Mouse (Mus musculus) heart, embryonic 13.5 days (tissue): ENCODE measurements around the gene Thy1. TPM values are rescaled to one million over a fixed set of nuclear protein-coding genes. Genes with fewer than 3 reads are reported as not detected.

Experiments
- ATAC-seq: fragments of 200-750 bp; cut with Nextera tagmentation; 2 replicates; pipeline ENCODE4 v1.8.0; 2017; ENCODE audit warnings: moderate TSS enrichment; ENCODE audit not compliant: insufficient number of reproducible peaks, low FRiP score, low TSS enrichment; ENCODE audit errors: extremely low read depth
- H3K27ac ChIP-seq: fragments of 300-500 bp; sonication (generic); replicated peaks from 2 replicates; pipeline ENCODE4 v1.5.1; 2015; ENCODE audit warnings: moderate library complexity, mild to moderate bottlenecking, inconsistent platforms
- H3K27me3 ChIP-seq: fragments of 300-500 bp; sonication (generic); replicated peaks from 2 replicates; pipeline ENCODE4 v1.6.1; 2015; ENCODE audit warnings: mild to moderate bottlenecking, inconsistent platforms
- H3K36me3 ChIP-seq: fragments of 300-500 bp; sonication (generic); 2 replicates; pipeline ENCODE4 v1.6.1; 2015; ENCODE audit warnings: mild to moderate bottlenecking, inconsistent platforms
- H3K4me1 ChIP-seq: fragments of 300-500 bp; sonication (generic); 2 replicates; pipeline ENCODE4 v1.6.1; 2015; ENCODE audit warnings: inconsistent platforms
- H3K4me2 ChIP-seq: fragments of 300-500 bp; sonication (generic); 2 replicates; pipeline ENCODE4 v1.6.1; 2015; ENCODE audit warnings: inconsistent platforms, mild to moderate bottlenecking, moderate library complexity
- H3K4me3 ChIP-seq: fragments of 300-500 bp; sonication (generic); 2 replicates; pipeline ENCODE4 v1.5.1; 2015; ENCODE audit warnings: moderate library complexity, mild to moderate bottlenecking, inconsistent platforms
- H3K9ac ChIP-seq: fragments of 300-500 bp; sonication (generic); 2 replicates; pipeline ENCODE4 v1.6.1; 2015; ENCODE audit warnings: inconsistent platforms, mild to moderate bottlenecking, moderate library complexity
- H3K9me3 ChIP-seq: fragments of 300-500 bp; sonication (generic); 2 replicates; pipeline ENCODE4 v1.6.1; 2016; ENCODE audit warnings: inconsistent platforms
- WGBS: fragments of 180-500 bp; shearing (Covaris S2); methylation state at CpG from one replicate; pipeline ENCODE4 v1.1.7; 2015; ENCODE audit warnings: mixed read lengths; 5-methylcytosine and 5-hydroxymethylcytosine counted together
- polyA plus RNA-seq: library from polyadenylated mRNA; unstranded; fragments of >200 nt; fragmentation: Nextera tagmentation; extraction: Ambion mirVana; gene quantifications from 2 replicates; pipeline ENCODE4 v1.2.1, GENCODE M21; 2015

Thy1 gene
- polyA plus RNA-seq, 1 experiment from 2014 or later = 0.98 TPM

DNA sequence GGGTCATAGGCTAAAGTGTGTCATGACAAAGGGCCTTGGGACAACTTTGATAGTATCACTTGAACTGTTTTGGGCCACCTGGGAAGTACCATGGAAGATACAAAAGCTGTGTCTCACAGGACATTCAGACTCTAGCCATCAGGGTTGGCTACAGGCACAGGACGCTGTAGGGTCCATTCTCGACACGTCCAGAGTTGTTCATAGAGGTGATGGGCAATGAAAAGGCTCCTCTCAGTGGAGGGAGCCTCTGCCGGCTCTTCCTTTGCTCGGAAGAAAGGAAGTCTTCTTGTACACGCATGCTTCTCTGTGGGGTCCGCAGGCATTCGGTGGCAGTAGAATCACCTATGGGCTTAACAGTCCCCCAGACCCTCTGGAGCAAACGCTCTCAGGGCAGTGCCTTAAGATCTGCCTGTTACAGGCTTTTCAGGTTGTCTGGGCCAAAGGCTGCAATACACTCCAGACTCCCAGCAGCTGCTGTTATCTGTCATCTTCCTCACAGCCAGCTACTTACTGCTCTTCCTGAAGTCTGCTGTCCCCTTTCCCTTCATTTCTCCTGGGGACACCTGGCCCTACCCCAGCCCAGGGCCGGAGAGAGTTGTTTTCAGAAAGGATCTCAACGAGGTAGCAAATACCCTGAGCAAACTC is 34.2 kb downstream of the Thy1 start:
- H3K9me3 ChIP-seq = no peaks in the 10 kb centered on the region
- H3K4me1 ChIP-seq = peaks cover 87% of the 10 kb centered on the region
- ATAC-seq = no peak
- H3K36me3 ChIP-seq = peaks cover 7% of the 10 kb centered on the region
- no peak overlapping the region for H3K4me3 ChIP-seq
- peak overlapping the region; percentile 65 for H3K9ac ChIP-seq
- 74% methylated on average over 11 of the region's 11 CpGs for WGBS
- no peaks in the 10 kb centered on the region for H3K27me3 ChIP-seq
- 0 out of 2 replicates have a peak overlapping the region, but pooled peaks have one; percentile 82 for H3K27ac ChIP-seq
- peak overlapping the region; percentile 18; the same call in 1 of the 2 replicates for H3K4me2 ChIP-seq

DNA sequence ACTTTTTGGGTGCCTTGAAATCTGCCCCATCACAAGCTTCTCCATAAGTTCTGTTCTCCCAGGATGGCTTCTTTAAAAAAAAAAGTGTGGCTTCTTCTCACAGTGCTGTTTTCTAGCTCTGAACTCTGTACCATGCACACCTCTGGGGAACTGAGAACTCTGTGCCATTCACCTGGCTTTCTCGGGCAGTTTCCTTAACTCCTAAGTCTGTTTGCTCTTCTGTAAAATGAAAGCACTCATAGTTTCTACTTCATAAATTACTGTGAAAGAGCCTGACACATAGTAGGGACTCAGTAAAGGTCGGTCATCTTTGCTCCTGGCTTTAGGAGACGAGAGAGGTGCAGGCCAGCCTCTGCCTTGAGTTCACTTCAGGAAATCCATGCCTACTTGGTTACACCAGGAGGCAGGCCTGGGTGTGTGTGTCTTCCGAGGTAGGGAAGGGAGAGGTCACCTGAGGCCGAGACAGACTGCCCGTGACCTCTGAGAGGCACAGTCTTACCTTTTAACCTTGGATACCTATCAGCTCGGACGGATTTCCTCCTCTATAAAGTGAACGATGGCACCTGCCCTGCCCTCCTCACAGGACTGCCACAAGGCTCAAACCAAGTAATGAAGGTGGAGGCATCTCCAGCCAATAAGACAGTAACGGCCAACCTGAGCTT is 35.1 kb downstream of the Thy1 start:
- peak overlapping the region; percentile 82 for H3K27ac ChIP-seq
- no peak for ATAC-seq
- H3K36me3 ChIP-seq = peaks cover 7% of the 10 kb centered on the region
- peak overlapping the region; percentile 49 for H3K4me2 ChIP-seq
- peak overlapping the region; percentile 1; the same call in 1 of the 2 replicates for H3K4me3 ChIP-seq
- peak overlapping the region; percentile 65 for H3K9ac ChIP-seq
- no peaks in the 10 kb centered on the region for H3K9me3 ChIP-seq
- H3K27me3 ChIP-seq = no peaks in the 10 kb centered on the region
- WGBS = 71% methylated on average over 10 of the region's 10 CpGs
- H3K4me1 ChIP-seq = peaks cover 87% of the 10 kb centered on the region

DNA sequence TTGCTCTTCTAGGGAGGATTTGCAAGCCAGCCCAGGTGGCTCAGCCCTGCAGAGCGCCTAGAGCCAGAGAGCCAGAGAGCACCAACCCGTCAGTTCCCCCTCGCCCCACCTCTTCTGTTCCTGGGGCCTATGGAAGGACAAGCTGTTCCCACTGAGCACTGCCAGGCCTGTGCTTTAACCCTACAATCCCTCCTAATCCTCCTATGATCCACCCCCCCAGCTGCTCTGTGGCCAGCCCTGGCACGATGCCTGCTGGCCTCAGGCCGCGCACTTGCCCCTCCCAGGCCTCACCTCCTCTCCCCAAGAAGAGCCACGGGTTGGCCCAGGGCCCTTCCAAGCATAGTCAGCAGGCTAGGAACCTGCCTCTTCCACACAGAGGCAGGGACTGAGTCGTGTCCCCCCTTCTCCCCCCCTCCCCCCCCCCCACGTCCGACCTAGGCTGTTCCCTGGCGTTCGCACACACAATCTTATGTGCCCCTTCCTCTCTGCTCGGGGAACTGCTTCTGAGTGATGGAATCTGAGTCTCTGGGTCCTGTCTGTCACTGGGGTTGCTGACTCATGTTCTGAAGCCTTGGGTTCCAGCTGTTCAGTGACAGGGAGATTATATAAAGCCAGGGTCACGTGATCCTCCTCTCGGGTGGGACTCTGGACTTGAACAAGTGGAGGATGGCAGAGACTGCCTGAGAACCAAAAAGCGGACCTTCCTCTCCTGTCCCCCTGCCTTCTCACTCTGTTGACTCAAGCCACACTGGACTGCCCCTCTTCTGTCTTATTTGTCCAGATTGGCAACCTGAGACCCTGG is 36.0 kb downstream of the Thy1 start:
- H3K27ac ChIP-seq = peak overlapping the region; percentile 82
- 23% methylated on average over 16 of the region's 16 CpGs for WGBS
- peaks cover 91% of the 10 kb centered on the region for H3K4me1 ChIP-seq
- H3K27me3 ChIP-seq = 0 out of 2 replicates have a peak, but pooled peaks cover 5% of the 10 kb centered on the region
- H3K9ac ChIP-seq = peak overlapping the region; percentile 65
- H3K4me3 ChIP-seq = peak overlapping the region; percentile 1; the same call in 1 of the 2 replicates
- no peaks in the 10 kb centered on the region for H3K9me3 ChIP-seq
- peak; percentile 71 for ATAC-seq
- H3K36me3 ChIP-seq = peaks cover 7% of the 10 kb centered on the region
- H3K4me2 ChIP-seq = peak overlapping the region; percentile 49

- 64% methylated on average over 10 of the region's 10 CpGs for WGBS
- H3K4me2 ChIP-seq = no peak overlapping the region
- H3K9ac ChIP-seq = peak overlapping the region; percentile 65; the same call in 1 of the 2 replicates
- H3K27ac ChIP-seq = peak overlapping the region; percentile 82
- H3K27me3 ChIP-seq = 0 out of 2 replicates have a peak, but pooled peaks cover 5% of the 10 kb centered on the region
- peaks cover 7% of the 10 kb centered on the region for H3K36me3 ChIP-seq
- H3K4me3 ChIP-seq = no peak overlapping the region
- H3K4me1 ChIP-seq = peaks cover 92% of the 10 kb centered on the region
- H3K9me3 ChIP-seq = no peaks in the 10 kb centered on the region
- ATAC-seq = no peak
Measured at GRCm38 (mm10) chr9:44079997-44080780, 37.0 kb downstream of the Thy1 start.

GRCm38 (mm10) chr9:44080953-44081352 is 37.8 kb downstream of the Thy1 start:
- ATAC-seq = no peak
- Histone ChIP-seq H3K27me3 (peaks cover 9% of the 10 kb centered on the region), H3K36me3 (peaks cover 4% of the 10 kb centered on the region), H3K27ac (peak overlapping the region; percentile 82), H3K9me3 (no peaks in the 10 kb centered on the region), H3K4me2 (no peak overlapping the region), H3K4me3 (no peak overlapping the region), H3K4me1 (peaks cover 91% of the 10 kb centered on the region), H3K9ac (peak overlapping the region; percentile 3; the same call in 1 of the 2 replicates)
- WGBS = 52% methylated on average over 5 of the region's 5 CpGs

GRCm38 (mm10) chr9:44081581-44081980 is 38.4 kb downstream of the Thy1 start:
- Histone ChIP-seq H3K4me3 (no peak overlapping the region), H3K9ac (no peak overlapping the region), H3K4me1 (peaks cover 91% of the 10 kb centered on the region), H3K27me3 (peaks cover 14% of the 10 kb centered on the region), H3K36me3 (peaks cover 2% of the 10 kb centered on the region), H3K9me3 (no peaks in the 10 kb centered on the region), H3K27ac (no peak overlapping the region), H3K4me2 (no peak overlapping the region)
- 78% methylated on average over 5 of the region's 5 CpGs for WGBS
- ATAC-seq = no peak

DNA sequence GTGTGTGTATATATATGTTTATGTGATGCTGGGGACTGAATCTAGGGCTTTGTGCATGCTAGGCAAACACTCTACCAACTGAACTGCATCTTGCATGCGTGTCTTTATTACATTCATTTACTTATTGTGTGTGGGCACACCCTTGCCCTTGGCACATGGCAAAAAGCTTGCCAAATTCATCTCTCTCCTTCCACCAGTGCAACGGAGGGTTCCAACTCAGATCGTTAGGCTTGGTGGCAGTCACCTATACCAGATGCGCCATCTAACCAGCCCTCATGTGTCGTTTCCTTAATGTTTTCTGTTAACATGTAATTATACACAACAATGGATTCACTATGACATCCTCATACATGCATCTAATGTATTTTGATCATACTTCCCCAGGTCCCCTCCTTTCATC is 39.1 kb downstream of the Thy1 start:
- Histone ChIP-seq H3K4me2 (no peak overlapping the region), H3K4me3 (no peak overlapping the region), H3K27ac (peak overlapping the region; percentile 98), H3K9ac (no peak overlapping the region), H3K36me3 (peaks cover 2% of the 10 kb centered on the region; the same call in 1 of the 2 replicates), H3K4me1 (peaks cover 91% of the 10 kb centered on the region), H3K27me3 (peaks cover 21% of the 10 kb centered on the region), H3K9me3 (no peaks in the 10 kb centered on the region)
- ATAC-seq = no peak
- 88% methylated on average over 5 of the region's 5 CpGs for WGBS

- Histone ChIP-seq H3K27ac (peak overlapping the region; percentile 98), H3K4me3 (peak overlapping the region; percentile 82), H3K4me1 (peaks cover 91% of the 10 kb centered on the region), H3K4me2 (peak overlapping the region; percentile 97), H3K9me3 (no peaks in the 10 kb centered on the region), H3K27me3 (peaks cover 26% of the 10 kb centered on the region), H3K36me3 (peaks cover 2% of the 10 kb centered on the region; the same call in 1 of the 2 replicates), H3K9ac (peak overlapping the region; percentile 97)
- 9% methylated on average over 23 of the region's 23 CpGs for WGBS
- ATAC-seq = no peak
Measured at GRCm38 (mm10) chr9:44083392-44084121, 40.4 kb downstream of the Thy1 start.

DNA sequence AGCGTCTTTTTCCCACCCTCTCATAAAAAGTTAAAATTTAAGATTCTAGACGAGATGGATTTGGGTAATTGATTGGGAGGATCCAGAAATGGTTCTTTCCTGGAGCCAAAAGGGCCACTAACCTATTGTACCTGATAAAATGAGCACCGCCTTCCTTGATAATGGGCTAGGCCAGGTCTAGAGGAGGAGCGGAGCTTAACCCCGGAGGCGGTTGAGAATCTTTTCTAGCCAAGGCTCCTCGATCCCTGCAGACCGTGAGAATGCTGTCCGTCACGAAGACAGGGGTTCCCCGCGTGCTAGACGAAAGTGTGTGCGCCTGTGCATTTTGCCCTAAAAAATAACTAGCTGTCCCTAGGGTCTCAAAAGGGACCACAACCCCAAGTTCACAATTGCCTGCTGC is 41.1 kb downstream of the Thy1 start:
- no peaks in the 10 kb centered on the region for H3K9me3 ChIP-seq
- peaks cover 91% of the 10 kb centered on the region for H3K4me1 ChIP-seq
- peaks cover 4% of the 10 kb centered on the region for H3K36me3 ChIP-seq
- peak overlapping the region; percentile 82 for H3K4me3 ChIP-seq
- peaks cover 26% of the 10 kb centered on the region for H3K27me3 ChIP-seq
- no peak for ATAC-seq
- 1% methylated on average over 14 of the region's 14 CpGs for whole genome bisulfite sequencing
- H3K27ac ChIP-seq = peak overlapping the region; percentile 98
- H3K9ac ChIP-seq = peak overlapping the region; percentile 97
- peak overlapping the region; percentile 97 for H3K4me2 ChIP-seq

DNA sequence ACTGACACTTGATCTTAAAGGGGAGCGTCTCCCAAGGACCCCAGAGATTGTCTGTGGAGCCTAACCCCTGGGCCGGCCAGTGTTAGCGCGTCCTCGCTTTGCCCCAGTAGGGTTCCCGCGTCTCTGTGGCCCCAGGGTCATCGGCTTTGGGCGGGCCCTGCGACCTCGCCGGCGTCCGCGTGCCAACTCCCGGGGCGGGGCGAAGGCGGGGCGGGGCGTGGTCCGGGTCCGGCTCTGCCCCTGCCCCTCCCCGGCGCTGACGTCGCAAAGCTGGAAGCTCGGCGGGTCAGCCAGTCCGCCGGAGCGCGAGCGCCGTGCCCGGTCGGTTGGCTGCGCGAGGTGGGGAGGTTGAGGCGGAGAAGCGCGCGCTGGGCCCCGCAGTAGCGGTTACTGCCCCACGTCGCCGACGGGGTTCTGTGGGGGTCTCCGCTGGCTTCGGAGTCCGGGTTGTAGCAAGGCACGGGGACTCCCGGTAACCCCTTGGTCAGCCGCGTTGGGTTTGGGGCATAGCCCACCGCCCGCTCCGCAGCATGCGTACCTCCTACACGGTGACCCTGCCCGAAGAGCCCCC is 41.6 kb downstream of the Thy1 start:
- peak overlapping the region; percentile 98 for H3K27ac ChIP-seq
- WGBS = under 1% methylated on average over 62 of the region's 62 CpGs
- peak overlapping the region; percentile 82 for H3K4me3 ChIP-seq
- peak; percentile 66 for ATAC-seq
- no peaks in the 10 kb centered on the region for H3K9me3 ChIP-seq
- peaks cover 26% of the 10 kb centered on the region for H3K27me3 ChIP-seq
- H3K9ac ChIP-seq = peak overlapping the region; percentile 97
- H3K4me1 ChIP-seq = peaks cover 91% of the 10 kb centered on the region
- peak overlapping the region; percentile 97 for H3K4me2 ChIP-seq
- H3K36me3 ChIP-seq = peaks cover 9% of the 10 kb centered on the region
